ENCODE assay signal across 9 mouse cellular contexts in the genomic region with DNA sequence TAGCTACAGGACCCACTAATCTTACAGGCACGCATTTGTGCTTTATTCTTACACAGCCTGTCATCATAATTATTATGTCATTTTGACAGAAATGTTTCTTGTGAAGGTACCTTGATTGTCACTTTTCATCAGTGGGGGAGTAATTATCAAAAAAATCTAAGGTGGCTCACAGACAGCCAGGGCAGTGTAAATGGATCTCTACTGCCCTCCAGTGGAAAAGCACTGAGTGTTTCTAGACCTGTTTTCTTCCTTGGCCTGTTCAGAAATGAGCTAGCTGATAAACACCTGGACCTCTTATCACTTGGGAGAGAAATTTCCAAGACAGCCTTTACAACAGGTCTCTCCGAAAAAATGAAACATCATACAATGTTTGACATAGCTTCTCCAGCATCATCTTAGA. TPM values are rescaled to one million over a fixed set of nuclear protein-coding genes. Genes with fewer than 3 reads are reported as not detected.
DNase-seq lines count a peak whose midpoint lies in the region; ATAC-seq and TF ChIP-seq lines count a peak whose summit lies in the region.
"Had no signal": no experiment of that assay in that cellular context is flagged by ENCODE, and none has a peak within 500 bp of the region (broad histone marks: within the 10 kb centered on the region; RNA-seq: fewer than 3 reads in every experiment).

No protein-coding gene starts in this region.

- peaks cover 5% of the 10 kb centered on the region for H3K79me2 ChIP-seq in CH12.LX (replicated peaks; ENCODE audit: control insufficient read depth, extremely low read depth, insufficient read depth, poor library complexity, severe bottlenecking)

- H3K36me3 ChIP-seq in CH12.LX (replicated peaks in 1 of 2; ENCODE audit: control insufficient read depth in 1 of 2, insufficient read depth in 1 of 2, low read length in 1 of 2) = no peaks in the 10 kb centered on the region
- H3K36me3 ChIP-seq: embryonic facial prominence, embryonic 15.5 days had no signal

- TF ChIP-seq POLR2A in CH12.LX (IDR thresholded peaks at IDR 0.05; ENCODE audit: low read depth, low read length) = no peak

- no peak overlapping the region for H3K4me2 ChIP-seq in CH12.LX (ENCODE audit: insufficient read depth, low read depth, poor library complexity, severe bottlenecking)
- H3K4me2 ChIP-seq: embryonic facial prominence, embryonic 15.5 days had no signal

- peak; percentile 56 for DNase-seq in kidney, adult 9 months
- no peak for DNase-seq in kidney, adult 11 months
- DNase-seq in CH12.LX (ENCODE audit: extremely low read depth) (peak; percentile 62), MEL-GATA-1-ER (ENCODE audit: extremely low read depth, low read depth) (peak; percentile 10)
- peak; percentile 27 to 32 for DNase-seq in kidney, postnatal 4 days
- peak; percentile 14 for DNase-seq in retina, postnatal 7 days (ENCODE audit: low read depth, low spot score)
- DNase-seq in adrenal gland, postnatal 14 days = no peak

- no peak for ATAC-seq in cerebellum, adult (ENCODE audit: insufficient number of reproducible peaks, low FRiP score, low TSS enrichment)

- peak; percentile 57 to 88 for TF ChIP-seq CTCF in CH12.LX (conservative IDR thresholded peaks at IDR 0.05 in 1 of 2, IDR thresholded peaks at IDR 0.05 in 1 of 2; ENCODE audit: low read depth in 2 of 2, low read length in 2 of 2)

- dilution Hi-C loops in CH12.LX (cut with MboI; ENCODE audit: extremely low pct_ligation_motif_present, extremely low pct_unique_long_range_greater_than_20kb, low sequenced_read_pairs) = no loop called here

- peak; percentile 97 for TF ChIP-seq RAD21 in CH12.LX (IDR thresholded peaks at IDR 0.05; ENCODE audit: low read depth, low read length)

- in situ Hi-C loops in CH12.LX (cut with MboI; ENCODE audit: low pct_ligation_motif_present, low pct_unique_long_range_greater_than_20kb, low sequenced_read_pairs) = loop anchor here (25.0 kb wide), 2 partner anchors 228 to 428 kb away; no protein-coding TSS in a partner anchor

- peaks cover 3% of the 10 kb centered on the region for H3K9me3 ChIP-seq in CH12.LX (replicated peaks; ENCODE audit: low read length)
- H3K9me3 ChIP-seq: embryonic facial prominence, embryonic 15.5 days had no signal

- no peak for TF ChIP-seq EP300 in CH12.LX (IDR thresholded peaks at IDR 0.05; ENCODE audit: low read length)

- no peaks in the 10 kb centered on the region for H3K27me3 ChIP-seq in CH12.LX (replicated peaks)
- H3K27me3 ChIP-seq: embryonic facial prominence, embryonic 15.5 days had no signal

- no peak overlapping the region for H3K4me3 ChIP-seq in CH12.LX (replicated peaks in 1 of 3; ENCODE audit: low read depth in 2 of 3, low read length in 2 of 3, poor library complexity in 1 of 3)
- H3K4me3 ChIP-seq: embryonic facial prominence, embryonic 15.5 days had no signal

- H3K9ac ChIP-seq in CH12.LX (ENCODE audit: insufficient read depth, low read depth) = no peak overlapping the region
- H3K9ac ChIP-seq: embryonic facial prominence, embryonic 15.5 days had no signal

- peaks cover 0 to 29% of the 10 kb centered on the region in 2 experiments; a peak in 2 of 4 replicates for H3K4me1 ChIP-seq in CH12.LX (ENCODE audit: control insufficient read depth in 1 of 2, insufficient read depth in 2 of 2)

- no peak overlapping the region for H3K27ac ChIP-seq in CH12.LX (ENCODE audit: insufficient read depth, low read depth)
- H3K27ac ChIP-seq: embryonic facial prominence, embryonic 15.5 days had no signal

TF ChIP-seq in CH12.LX, 34 proteins besides CTCF, POLR2A, EP300 and RAD21:
- TF ChIP-seq PAX5 (IDR thresholded peaks at IDR 0.05; ENCODE audit: low read length) (no peak), TBP (conservative IDR thresholded peaks at IDR 0.05; ENCODE audit: low read depth, low read length) (no peak), SMC3 (IDR thresholded peaks at IDR 0.05; ENCODE audit: low read depth, low read length) (peak; percentile 83), MAX (IDR thresholded peaks at IDR 0.05; ENCODE audit: low read length) (no peak), ZMIZ1 (IDR thresholded peaks at IDR 0.05; ENCODE audit: low read depth, low read length) (no peak), JUN (IDR thresholded peaks at IDR 0.05; ENCODE audit: insufficient read depth, low read depth, low read length) (no peak), ZNF384 (IDR thresholded peaks at IDR 0.05; ENCODE audit: low read depth, low read length) (peak; percentile 72), ZC3H11A (IDR thresholded peaks at IDR 0.05; ENCODE audit: low read depth, low read length) (peak; percentile 39)

RNA-seq across cellular contexts. Expression of gene Wdr48, which starts 4.0 kb away (rescaled TPM):
- total RNA-seq in CH12.LX (2012; rRNA removed) (26.7 and 26.9 TPM in 2 replicates), CH12.LX (2014; rRNA removed) (31.0 and 32.3 TPM in 2 replicates)
- 31.6 and 32.0 TPM in 2 replicates for polyA plus RNA-seq in CH12.LX (2012; ENCODE audit: insufficient read length, low read depth)
- 40.1 and 49.9 TPM in 2 replicates for total RNA-seq in adrenal gland, postnatal 14 days (2021)

RNA-seq across cellular contexts. Expression of gene Gorasp1, which starts 46.7 kb away (rescaled TPM):
- total RNA-seq in CH12.LX (2012; rRNA removed) = 10.9 and 12.6 TPM in 2 replicates
- total RNA-seq in CH12.LX (2014; rRNA removed) = 8.7 TPM in 2 replicates
- polyA plus RNA-seq in CH12.LX (2012; ENCODE audit: insufficient read length, low read depth) = 8.6 and 9.2 TPM in 2 replicates
- 17.0 and 22.3 TPM in 2 replicates for total RNA-seq in adrenal gland, postnatal 14 days (2021)

RNA-seq across cellular contexts. Expression of gene Ttc21a, which starts 46.7 kb away (rescaled TPM):
- total RNA-seq in CH12.LX (2012; rRNA removed) = 0.13 and 0.21 TPM in 2 replicates
- 0.19 TPM in 1 of 2 replicates, not detected in the other for total RNA-seq in CH12.LX (2014; rRNA removed)
- 0.47 and 0.48 TPM in 2 replicates for polyA plus RNA-seq in CH12.LX (2012; ENCODE audit: insufficient read length, low read depth)
- 0.11 TPM in 2 replicates for total RNA-seq in adrenal gland, postnatal 14 days (2021)

Comparison
In these comparisons a context has a peak if more than half of its experiments do, and no peak if none do; other contexts are left out.
1. DNase-seq: peak in kidney, adult 9 months (single experiment), CH12.LX (single experiment), MEL-GATA-1-ER (single experiment), kidney, postnatal 4 days (2 of 2) and retina, postnatal 7 days (single experiment); none in kidney, adult 11 months (single experiment) and adrenal gland, postnatal 14 days (single experiment).